Mouse (Mus musculus) kidney, postnatal 0 days (tissue): ENCODE data around the gene Fis1. TPM values are rescaled to one million over a fixed set of nuclear protein-coding genes. Genes with fewer than 3 reads are reported as not detected.

Experiments used
- ATAC-seq: fragments of 200-750 bp; cut with Nextera tagmentation; replicated peaks from 2 replicates; pipeline ENCODE4 v1.8.0; 2017; ENCODE audit warnings: low read depth, moderate number of reproducible peaks, moderate TSS enrichment, moderate library complexity; ENCODE audit not compliant: low FRiP score
- DNase-seq: peaks from one replicate; pipeline ENCODE4 v3.0.0-alpha.2; 2016; ENCODE audit warnings: low spot score
- H3K27ac ChIP-seq: fragments of 300-500 bp; sonication (generic); 2 replicates; pipeline ENCODE4 v1.5.1; 2014; ENCODE audit warnings: mild to moderate bottlenecking
- H3K27me3 ChIP-seq: fragments of 300-500 bp; sonication (generic); 2 replicates; pipeline ENCODE4 v1.6.1; 2014; ENCODE audit warnings: low read length, mixed read lengths; ENCODE audit not compliant: insufficient read depth
- H3K36me3 ChIP-seq: fragments of 300-500 bp; sonication (generic); 2 replicates; pipeline ENCODE4 v1.6.1; 2014; ENCODE audit warnings: low read length, mixed read lengths; ENCODE audit not compliant: insufficient read depth
- H3K4me1 ChIP-seq: fragments of 300-500 bp; sonication (generic); replicated peaks from 2 replicates; pipeline ENCODE4 v1.6.1; 2014; ENCODE audit warnings: antibody characterized with exemption, low read length, mixed read lengths; ENCODE audit not compliant: insufficient read depth
- H3K4me2 ChIP-seq: fragments of 300-500 bp; sonication (generic); 2 replicates; pipeline ENCODE4 v1.6.1; 2014; ENCODE audit warnings: mild to moderate bottlenecking, low read length, moderate library complexity, mixed read lengths
- H3K4me3 ChIP-seq: fragments of 300-500 bp; sonication (generic); replicated peaks from 2 replicates; pipeline ENCODE4 v1.5.1; 2014; ENCODE audit warnings: low read depth, low read length
- H3K9ac ChIP-seq: fragments of 300-500 bp; sonication (generic); 2 replicates; pipeline ENCODE4 v1.6.1; 2014; ENCODE audit warnings: low read depth, low read length
- H3K9me3 ChIP-seq: fragments of 300-500 bp; sonication (generic); replicated peaks from 2 replicates; pipeline ENCODE4 v1.6.1; 2016; ENCODE audit warnings: low read length, inconsistent platforms, mixed read lengths
- CTCF ChIP-seq: IDR thresholded peaks from 2 replicates; pipeline ENCODE4 v1.5.1; 2016; ENCODE audit warnings: antibody characterized with exemption, low read depth, mild to moderate bottlenecking, moderate library complexity
- WGBS: fragments of 180-500 bp; shearing (Covaris S2); extraction: QIAGEN DNeasy Blood & Tissue Kit; methylation state at CpG from one replicate; pipeline ENCODE4 v1.1.7; 2014; 5-methylcytosine and 5-hydroxymethylcytosine counted together
- microRNA counts: library from miRNA; unstranded; fragments of <30 nt; microRNA quantifications from one replicate; lab custom pipeline; 2015
- microRNA-seq: library from miRNA; unstranded; fragments of <30 nt; microRNA quantifications from one replicate; pipeline ENCODE4, GENCODE M21; 2016
- polyA plus RNA-seq: library from polyadenylated mRNA; unstranded; fragments of >200 nt; fragmentation: Nextera tagmentation; extraction: Ambion mirVana; gene quantifications from 2 replicates; pipeline ENCODE4 v1.2.1, GENCODE M21; 2015

The Fis1 gene
- polyA plus RNA-seq, 1 experiment from 2014 or later, result 384 TPM

- no peak for TF ChIP-seq CTCF
- no peak overlapping the region for H3K4me2 ChIP-seq
- no peak overlapping the region for H3K27ac ChIP-seq
- no peak overlapping the region for H3K9ac ChIP-seq
- ATAC-seq (no peak), DNase-seq (peak; percentile 40)
- no peaks in the 10 kb centered on the region for H3K9me3 ChIP-seq
- 39% methylated on average over 8 of the region's 8 CpGs for whole genome bisulfite sequencing
- H3K27me3 ChIP-seq, result no peaks in the 10 kb centered on the region
- H3K4me3 ChIP-seq, result no peak overlapping the region
- no peaks in the 10 kb centered on the region for H3K4me1 ChIP-seq
- no peaks in the 10 kb centered on the region for H3K36me3 ChIP-seq
These were observed 54.2 kb downstream of the Fis1 start for GRCm38 (mm10) chr5:137007276-137007675.

DNA sequence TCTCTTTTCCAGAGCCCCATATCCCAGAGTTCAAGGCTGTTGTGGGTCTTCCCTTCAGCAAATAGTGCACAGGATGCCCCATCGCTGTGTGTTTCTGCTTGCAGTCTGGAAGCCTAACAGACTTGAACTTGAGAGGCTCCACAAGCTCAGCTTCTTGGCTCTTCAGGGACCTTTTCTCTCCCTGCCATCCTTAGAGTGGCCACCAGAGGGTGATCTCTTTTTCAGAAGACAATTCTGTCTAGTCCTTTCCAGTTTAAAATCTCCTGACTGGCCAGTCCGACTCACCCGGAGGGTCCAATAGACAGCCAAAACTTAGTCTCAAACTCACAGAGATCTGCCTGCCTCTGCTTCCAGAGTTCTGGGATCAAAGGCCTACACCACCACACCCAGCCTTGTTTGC is 56.9 kb downstream of the Fis1 start:
- H3K9ac ChIP-seq, result no peak overlapping the region
- DNase-seq (peak; percentile 65), ATAC-seq (no peak)
- H3K9me3 ChIP-seq, result no peaks in the 10 kb centered on the region
- H3K4me2 ChIP-seq, result no peak overlapping the region
- no peaks in the 10 kb centered on the region for H3K27me3 ChIP-seq
- WGBS, result 36% methylated on average over 3 of the region's 3 CpGs
- peak; percentile 73 for TF ChIP-seq CTCF
- H3K36me3 ChIP-seq, result no peaks in the 10 kb centered on the region
- H3K27ac ChIP-seq, result no peak overlapping the region
- H3K4me1 ChIP-seq, result no peaks in the 10 kb centered on the region
- no peak overlapping the region for H3K4me3 ChIP-seq

DNA sequence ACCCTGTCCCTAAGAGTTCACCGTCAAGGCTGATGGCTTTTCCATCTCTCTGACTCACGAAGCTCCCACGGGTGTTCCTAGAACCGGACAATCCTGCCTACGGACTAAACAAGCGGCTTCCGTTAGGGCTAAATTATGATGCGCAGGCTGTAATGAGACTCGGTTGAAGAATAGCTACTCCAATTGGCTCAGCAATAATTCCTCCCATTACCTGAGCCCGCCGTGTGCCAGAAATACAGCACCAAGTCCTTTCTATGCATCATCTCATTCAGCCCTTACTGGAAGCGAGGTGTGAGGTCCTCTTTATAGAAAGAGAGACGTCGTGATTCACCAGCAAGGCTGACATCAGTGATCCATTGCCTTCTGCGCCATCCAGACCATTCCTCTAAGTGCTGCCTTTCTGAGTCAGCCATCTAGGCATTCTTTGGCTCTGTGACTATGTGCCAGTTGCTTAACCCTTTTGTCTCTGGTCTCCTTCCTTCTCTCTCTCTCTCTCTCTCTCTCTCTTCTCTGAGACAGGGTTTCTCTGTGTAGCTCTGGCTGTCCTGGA is 59.4 kb downstream of the Fis1 start:
- H3K27ac ChIP-seq, result no peak overlapping the region
- TF ChIP-seq CTCF, result no peak
- no peaks in the 10 kb centered on the region for H3K4me1 ChIP-seq
- no peaks in the 10 kb centered on the region for H3K27me3 ChIP-seq
- H3K4me3 ChIP-seq, result no peak overlapping the region
- no peak for ATAC-seq
- no peak overlapping the region for H3K4me2 ChIP-seq
- no peaks in the 10 kb centered on the region for H3K9me3 ChIP-seq
- no peaks in the 10 kb centered on the region for H3K36me3 ChIP-seq
- WGBS, result 70% methylated on average over 15 of the region's 15 CpGs
- no peak for DNase-seq
- no peak overlapping the region for H3K9ac ChIP-seq

MicroRNAs encoded within 50 kb of the gene (microRNA counts, 519-probe panel; counts per million panel counts)
- microRNA mmu-miR-702 (lab: Ali Mortazavi, UCI), result 330 counts per million, percentile 68 among the panel's probes with 10 or more counts

Small RNA genes lying within 50 kb of the gene (microRNA-seq; reads per million reads assigned to microRNA genes)
- 10.2 reads per million, percentile 23 among the genes with 10 or more reads in this experiment for gene Mir702

Other genes starting within 250 kb of the Fis1 start
- 39.1 and 47.1 TPM in 2 replicates for gene Col26a1, start 70.1 kb upstream of the Fis1 start, polyA plus RNA-seq
- 74.4 and 75.8 TPM in 2 replicates for gene Ift22, start 45.1 kb upstream of the Fis1 start, polyA plus RNA-seq
- gene Cldn15, start 13.3 kb downstream of the Fis1 start, polyA plus RNA-seq, result 11.9 and 12.6 TPM in 2 replicates
- 30.6 and 32.0 TPM in 2 replicates for gene Plod3, start 33.7 kb downstream of the Fis1 start, polyA plus RNA-seq
- gene Znhit1, start 34.7 kb downstream of the Fis1 start, polyA plus RNA-seq, result 86.5 and 91.1 TPM in 2 replicates
- gene Vgf, start 73.1 kb downstream of the Fis1 start, polyA plus RNA-seq, result 0.21 and 0.42 TPM in 2 replicates
- gene Ap1s1, start 92.9 kb downstream of the Fis1 start, polyA plus RNA-seq, result 160 and 172 TPM in 2 replicates
- 0.05 and 0.13 TPM in 2 replicates for gene Serpine1, start 119.0 kb downstream of the Fis1 start, polyA plus RNA-seq
- 7.9 and 9.2 TPM in 2 replicates for gene Trim56, start 162.9 kb downstream of the Fis1 start, polyA plus RNA-seq
- 0.24 TPM in 2 replicates for gene Muc3, start 196.0 kb downstream of the Fis1 start, polyA plus RNA-seq